Mouse (Mus musculus): ENCODE results near the gene Asap2.
"Not testable (repeated sequence)": the region's sequence is repeated elsewhere in the genome, so short reads cannot be mapped to it uniquely, and the experiment has no call there.

GRCm38 (mm10) chr12:20990579-20990978, 320 bp downstream of the Asap2 start:
- not testable (repeated sequence) for TF ChIP-seq POLR2A (IDR thresholded peaks at IDR 0.05; ENCODE audit: insufficient read depth, low read length); CTCF (IDR thresholded peaks at IDR 0.05; ENCODE audit: low read depth, low read length)

All from ES-Bruce4 (cell line).